Mouse (Mus musculus) liver, embryonic 13.5 days (tissue): ENCODE results near the gene Sgms1. TPM values are rescaled to one million over a fixed set of nuclear protein-coding genes. Genes with fewer than 3 reads are reported as not detected.

Experiments used
- ATAC-seq: fragments of 200-750 bp; cut with Nextera tagmentation; 2 replicates; pipeline ENCODE4 v1.8.0; 2017; ENCODE audit warnings: low read depth, mild to moderate bottlenecking, moderate number of reproducible peaks, moderate library complexity
- DNase-seq: peaks from one replicate; pipeline ENCODE4 v3.0.0; 2022
- H3K27ac ChIP-seq: fragments of 300-500 bp; sonication (generic); 2 replicates; pipeline ENCODE4 v1.5.1; 2015; ENCODE audit warnings: moderate library complexity, mild to moderate bottlenecking, inconsistent platforms
- H3K27me3 ChIP-seq: fragments of 300-500 bp; sonication (generic); 2 replicates; pipeline ENCODE4 v1.6.1; 2015; ENCODE audit warnings: mild to moderate bottlenecking, inconsistent platforms
- H3K36me3 ChIP-seq: fragments of 300-500 bp; sonication (generic); 2 replicates; pipeline ENCODE4 v1.6.1; 2015; ENCODE audit warnings: mild to moderate bottlenecking, inconsistent platforms
- H3K4me1 ChIP-seq: fragments of 300-500 bp; sonication (generic); replicated peaks from 2 replicates; pipeline ENCODE4 v1.6.1; 2015; ENCODE audit warnings: inconsistent platforms
- H3K4me2 ChIP-seq: fragments of 300-500 bp; sonication (generic); 2 replicates; pipeline ENCODE4 v1.6.1; 2015; ENCODE audit warnings: inconsistent platforms, mild to moderate bottlenecking, moderate library complexity
- H3K4me3 ChIP-seq: fragments of 300-500 bp; sonication (generic); replicated peaks from 2 replicates; pipeline ENCODE4 v1.5.1; 2015; ENCODE audit warnings: mild to moderate bottlenecking, inconsistent platforms
- H3K9ac ChIP-seq: fragments of 300-500 bp; sonication (generic); 2 replicates; pipeline ENCODE4 v1.6.1; 2015; ENCODE audit warnings: mild to moderate bottlenecking, inconsistent platforms
- H3K9me3 ChIP-seq: fragments of 300-500 bp; sonication (generic); replicated peaks from 2 replicates; pipeline ENCODE4 v1.6.1; 2016; ENCODE audit warnings: inconsistent platforms
- WGBS: fragments of 180-500 bp; shearing (Covaris S2); methylation state at CpG from one replicate; pipeline ENCODE4 v1.1.7; 2015; ENCODE audit not compliant: insufficient replicate concordance; 5-methylcytosine and 5-hydroxymethylcytosine counted together
- polyA plus RNA-seq: library from polyadenylated mRNA; unstranded; fragments of >200 nt; fragmentation: Nextera tagmentation; extraction: Ambion mirVana; gene quantifications from 2 replicates; pipeline ENCODE4 v1.2.1, GENCODE M21; 2015

The Sgms1 gene
- polyA plus RNA-seq, 1 experiment from 2014 or later = 23.4 TPM

DNA sequence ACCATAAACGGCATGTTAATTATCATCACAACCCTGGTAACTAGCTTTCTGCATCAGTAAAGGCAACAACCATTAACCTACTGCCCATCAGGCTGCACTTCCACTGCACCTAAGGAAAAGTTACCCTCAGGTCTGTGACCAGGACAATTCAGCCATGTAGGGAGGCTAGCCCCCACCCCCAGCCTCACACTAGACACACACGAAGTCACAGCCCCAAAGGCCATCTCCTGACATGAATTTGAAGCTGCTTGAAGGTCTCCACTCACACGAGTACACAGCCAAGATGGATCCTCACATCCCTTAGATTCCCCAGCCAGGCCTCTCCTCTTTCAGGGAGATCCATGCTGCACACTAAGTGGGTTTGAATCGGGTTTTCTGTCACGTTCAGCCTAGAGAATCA lies 42.0 kb downstream of the Sgms1 start:
- 64% methylated on average over 5 of the region's 5 CpGs for WGBS
- Histone ChIP-seq H3K36me3 (no peaks in the 10 kb centered on the region), H3K4me3 (no peak overlapping the region), H3K27me3 (no peaks in the 10 kb centered on the region), H3K27ac (no peak overlapping the region), H3K4me1 (peaks cover 52% of the 10 kb centered on the region), H3K4me2 (no peak overlapping the region), H3K9ac (no peak overlapping the region), H3K9me3 (no peaks in the 10 kb centered on the region)
- no peak for ATAC-seq
- DNase-seq = no peak

- DNase-seq = no peak
- H3K27me3 ChIP-seq = no peaks in the 10 kb centered on the region
- H3K4me3 ChIP-seq = no peak overlapping the region
- peak overlapping the region; percentile 44 for H3K27ac ChIP-seq
- H3K4me2 ChIP-seq = peak overlapping the region; percentile 32
- no peaks in the 10 kb centered on the region for H3K36me3 ChIP-seq
- H3K9ac ChIP-seq = no peak overlapping the region
- H3K9me3 ChIP-seq = no peaks in the 10 kb centered on the region
- ATAC-seq = no peak
- 70% methylated on average over 9 of the region's 9 CpGs for WGBS
- peaks cover 59% of the 10 kb centered on the region for H3K4me1 ChIP-seq
These were observed 42.7 kb downstream of the Sgms1 start for GRCm38 (mm10) chr19:32346624-32347341.

DNA sequence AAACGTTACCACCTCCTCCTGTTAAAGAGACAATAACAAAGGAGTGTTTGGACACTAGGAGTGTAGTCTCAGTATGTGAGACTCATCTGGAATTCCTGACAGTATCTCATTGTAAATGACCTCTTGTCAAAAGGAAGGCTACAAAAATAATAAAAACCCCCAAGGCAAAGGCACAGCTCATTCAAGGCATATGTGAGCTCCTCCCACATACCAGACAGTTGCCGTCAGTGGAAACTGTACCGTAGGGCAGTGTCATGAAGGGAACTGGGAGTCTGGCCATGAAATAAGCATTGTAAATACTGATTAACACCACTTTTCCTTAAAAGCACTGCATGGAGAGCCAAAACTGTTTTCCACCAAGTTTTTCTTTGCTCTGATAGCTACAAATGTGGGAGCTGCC lies 43.3 kb downstream of the Sgms1 start:
- Histone ChIP-seq H3K4me1 (peaks cover 64% of the 10 kb centered on the region), H3K9ac (no peak overlapping the region), H3K4me3 (no peak overlapping the region), H3K27me3 (no peaks in the 10 kb centered on the region), H3K9me3 (no peaks in the 10 kb centered on the region), H3K4me2 (peak overlapping the region; percentile 32; the same call in 1 of the 2 replicates), H3K27ac (peak overlapping the region; percentile 44), H3K36me3 (no peaks in the 10 kb centered on the region)
- 62% methylated on average over 3 of the region's 3 CpGs for WGBS
- DNase-seq (no peak), ATAC-seq (no peak)

GRCm38 (mm10) chr19:32345181-32345745 lies 44.3 kb downstream of the Sgms1 start:
- no peak for DNase-seq
- H3K36me3 ChIP-seq = no peaks in the 10 kb centered on the region
- H3K4me1 ChIP-seq = peaks cover 73% of the 10 kb centered on the region
- 0 out of 2 replicates have a peak overlapping the region, but pooled peaks have one; percentile 11 for H3K27ac ChIP-seq
- no peak overlapping the region for H3K4me2 ChIP-seq
- H3K4me3 ChIP-seq = no peak overlapping the region
- no peak for ATAC-seq
- no peak overlapping the region for H3K9ac ChIP-seq
- WGBS = 66% methylated on average over 6 of the region's 6 CpGs
- H3K9me3 ChIP-seq = no peaks in the 10 kb centered on the region
- no peaks in the 10 kb centered on the region for H3K27me3 ChIP-seq

GRCm38 (mm10) chr19:32344738-32345121 lies 44.8 kb downstream of the Sgms1 start:
- no peaks in the 10 kb centered on the region for H3K9me3 ChIP-seq
- no peaks in the 10 kb centered on the region for H3K27me3 ChIP-seq
- peaks cover 78% of the 10 kb centered on the region for H3K4me1 ChIP-seq
- whole genome bisulfite sequencing = 28% methylated on average over 4 of the region's 4 CpGs
- peak overlapping the region; percentile 35; the same call in 1 of the 2 replicates for H3K4me2 ChIP-seq
- DNase-seq = no peak
- H3K9ac ChIP-seq = no peak overlapping the region
- peak; percentile 62 for ATAC-seq
- no peak overlapping the region for H3K27ac ChIP-seq
- no peaks in the 10 kb centered on the region for H3K36me3 ChIP-seq
- no peak overlapping the region for H3K4me3 ChIP-seq

GRCm38 (mm10) chr19:32343937-32344737 lies 45.4 kb downstream of the Sgms1 start:
- Histone ChIP-seq H3K9ac (no peak overlapping the region), H3K4me2 (peak overlapping the region; percentile 35), H3K9me3 (no peaks in the 10 kb centered on the region), H3K4me1 (peaks cover 78% of the 10 kb centered on the region), H3K36me3 (no peaks in the 10 kb centered on the region), H3K27ac (no peak overlapping the region), H3K27me3 (no peaks in the 10 kb centered on the region), H3K4me3 (no peak overlapping the region)
- 41% methylated on average over 17 of the region's 17 CpGs for WGBS
- ATAC-seq (no peak), DNase-seq (no peak)

- Histone ChIP-seq H3K27ac (peak overlapping the region; percentile 53; the same call in 1 of the 2 replicates), H3K36me3 (no peaks in the 10 kb centered on the region), H3K4me1 (peaks cover 65% of the 10 kb centered on the region), H3K4me3 (no peak overlapping the region), H3K9me3 (no peaks in the 10 kb centered on the region), H3K4me2 (no peak overlapping the region), H3K27me3 (no peaks in the 10 kb centered on the region), H3K9ac (no peak overlapping the region)
- 0 out of 2 replicates have a peak, but pooled peaks have one; percentile 37 for ATAC-seq
- 25% methylated on average over 5 of the region's 5 CpGs for WGBS
- peak; percentile 12 for DNase-seq
These were observed 47.1 kb downstream of the Sgms1 start for GRCm38 (mm10) chr19:32342436-32342835.

DNA sequence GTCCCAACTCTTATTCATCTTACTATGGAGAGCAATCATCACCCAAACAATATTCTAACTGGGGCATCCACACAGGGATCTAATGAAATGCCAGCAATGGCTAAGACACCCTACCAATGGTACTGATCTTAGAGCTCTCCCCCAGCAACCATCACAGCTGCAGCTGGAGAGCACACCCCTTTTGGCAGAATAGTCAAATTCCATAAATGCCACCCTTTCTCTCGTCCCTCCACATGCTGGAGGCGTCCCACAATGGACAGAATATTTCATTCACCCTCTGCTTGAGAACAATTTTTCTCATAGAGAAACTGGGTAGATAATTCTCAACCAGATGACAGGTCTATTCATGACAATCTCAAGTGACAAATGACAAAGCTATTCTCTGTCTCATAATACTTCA lies 48.4 kb downstream of the Sgms1 start:
- no peaks in the 10 kb centered on the region for H3K27me3 ChIP-seq
- peaks cover 59% of the 10 kb centered on the region for H3K4me1 ChIP-seq
- H3K36me3 ChIP-seq = no peaks in the 10 kb centered on the region
- no peak for DNase-seq
- H3K9me3 ChIP-seq = no peaks in the 10 kb centered on the region
- no peak overlapping the region for H3K27ac ChIP-seq
- no peak overlapping the region for H3K9ac ChIP-seq
- 65% methylated on average over 2 of the region's 2 CpGs for WGBS
- no peak overlapping the region for H3K4me3 ChIP-seq
- H3K4me2 ChIP-seq = no peak overlapping the region
- ATAC-seq = no peak

DNA sequence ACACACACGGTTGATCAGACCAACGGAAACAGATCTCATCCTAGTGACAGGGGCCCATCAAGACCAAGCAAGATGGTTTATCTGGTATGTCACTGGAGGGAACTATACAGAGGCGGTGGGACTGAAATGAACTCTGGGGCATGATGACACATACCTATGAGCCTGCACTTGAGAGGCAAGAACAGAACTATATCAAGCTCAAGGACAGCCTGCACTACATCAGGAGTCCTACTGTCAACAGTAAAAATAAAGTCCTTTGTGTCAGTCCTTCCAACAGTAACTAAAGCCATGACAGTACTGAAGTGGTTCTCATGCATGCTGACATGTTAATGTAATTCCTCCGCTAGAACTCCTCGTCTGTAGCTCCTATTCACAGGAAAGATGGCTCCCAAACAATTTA lies 49.3 kb downstream of the Sgms1 start:
- ATAC-seq = no peak
- H3K4me1 ChIP-seq = peaks cover 51% of the 10 kb centered on the region
- H3K9me3 ChIP-seq = no peaks in the 10 kb centered on the region
- H3K4me3 ChIP-seq = no peak overlapping the region
- no peak for DNase-seq
- 61% methylated on average over 5 of the region's 5 CpGs for WGBS
- H3K9ac ChIP-seq = no peak overlapping the region
- no peak overlapping the region for H3K4me2 ChIP-seq
- H3K27ac ChIP-seq = no peak overlapping the region
- no peaks in the 10 kb centered on the region for H3K27me3 ChIP-seq
- no peaks in the 10 kb centered on the region for H3K36me3 ChIP-seq

- Histone ChIP-seq H3K36me3 (no peaks in the 10 kb centered on the region), H3K27me3 (no peaks in the 10 kb centered on the region), H3K4me2 (no peak overlapping the region), H3K27ac (no peak overlapping the region), H3K9me3 (no peaks in the 10 kb centered on the region), H3K4me1 (peaks cover 28% of the 10 kb centered on the region), H3K4me3 (no peak overlapping the region), H3K9ac (no peak overlapping the region)
- WGBS = 64% methylated on average over 6 of the region's 6 CpGs
- ATAC-seq (no peak), DNase-seq (no peak)
These were observed 51.8 kb downstream of the Sgms1 start for GRCm38 (mm10) chr19:32337708-32338107.

DNA sequence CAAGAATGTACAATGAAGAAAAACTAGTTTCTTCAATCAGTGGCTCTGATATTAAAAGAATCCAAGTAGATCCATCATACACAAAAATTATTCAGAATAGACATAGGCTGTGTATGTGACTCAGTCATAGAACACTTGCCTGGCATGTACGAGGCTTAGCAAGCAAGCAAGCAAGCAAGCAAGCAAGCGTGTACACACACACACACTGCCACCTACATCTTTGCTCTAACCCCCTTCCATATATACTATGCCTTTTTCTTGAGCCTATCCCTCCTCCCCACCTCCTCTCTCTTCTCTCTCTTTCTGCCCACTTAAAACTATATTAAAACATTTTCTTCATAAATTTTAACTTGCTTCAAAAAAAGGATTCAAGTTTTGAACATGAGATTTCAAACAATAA lies 54.8 kb downstream of the Sgms1 start:
- Histone ChIP-seq H3K36me3 (no peaks in the 10 kb centered on the region), H3K27ac (no peak overlapping the region), H3K9ac (no peak overlapping the region), H3K4me2 (no peak overlapping the region), H3K4me3 (no peak overlapping the region), H3K9me3 (no peaks in the 10 kb centered on the region), H3K4me1 (peaks cover under 1% of the 10 kb centered on the region; the same call in 1 of the 2 replicates), H3K27me3 (no peaks in the 10 kb centered on the region)
- 77% methylated on average over 2 of the region's 2 CpGs for WGBS
- no peak for ATAC-seq
- DNase-seq = no peak
